Mouse (Mus musculus): ENCODE measurements around the gene Cdhr5. TPM values are rescaled to one million over a fixed set of nuclear protein-coding genes. Genes with fewer than 3 reads are reported as not detected.

Cdhr5 gene
- polyA plus RNA-seq (2015; fragmentation: Nextera tagmentation; extraction: Ambion mirVana) = 0.29 TPM in 1 of 2 replicates, not detected in the other

DNA sequence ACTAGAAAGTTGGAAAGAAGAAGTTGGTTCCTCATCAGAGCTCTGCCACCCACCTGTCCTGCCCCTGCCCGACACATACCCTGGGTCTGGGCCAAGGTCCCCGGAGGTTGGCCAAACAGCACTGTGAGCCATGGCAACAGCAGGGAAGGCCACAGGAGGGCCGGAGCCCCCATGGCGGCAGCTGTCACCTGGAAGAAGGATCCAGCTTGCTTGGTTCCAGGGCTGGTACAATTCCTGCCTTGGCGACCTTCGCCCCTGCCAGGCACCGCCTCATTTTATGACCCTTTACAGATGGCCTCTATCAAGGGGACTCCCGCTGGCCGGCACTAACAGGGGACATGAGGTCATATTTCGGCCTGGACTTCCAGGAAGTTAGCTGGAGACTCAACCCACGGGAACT lies at the start of gene Cdhr5:
Cdhr5 (minus strand) TSS at position 241 of the 400 bp plus-strand sequence.
- 70% methylated on average over 11 of the region's 11 CpGs for whole genome bisulfite sequencing

DNA sequence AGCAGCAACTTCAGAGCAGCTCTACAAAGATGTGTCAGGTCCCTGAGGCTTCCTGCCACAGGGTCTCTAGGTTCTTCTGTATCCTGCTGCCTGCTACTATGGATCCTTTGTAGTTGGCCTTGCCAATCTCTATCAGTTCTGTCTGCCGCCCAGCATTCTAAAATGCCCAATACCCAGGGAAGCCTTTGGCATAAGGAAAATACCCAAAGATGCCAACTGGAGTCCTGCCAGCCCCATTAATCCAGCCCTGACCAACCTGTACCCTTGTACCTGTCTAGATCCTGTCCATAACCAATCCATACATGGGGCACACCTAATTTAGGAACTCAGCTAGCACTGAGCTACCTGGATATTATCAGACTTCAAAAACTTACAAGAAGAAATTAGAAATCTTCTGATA lies 48.1 kb upstream of the Cdhr5 start:
- 65% methylated on average over 1 of the region's 1 CpGs for WGBS
- no peaks in the 10 kb centered on the region for H3K9me3 ChIP-seq (ENCODE audit: control insufficient read depth, low read length)
- H3K4me1 ChIP-seq (ENCODE audit: control insufficient read depth, insufficient read depth, low read depth, low read length) = peaks cover 24% of the 10 kb centered on the region
- ATAC-seq = no peak
- peaks cover 30% of the 10 kb centered on the region for H3K36me3 ChIP-seq (ENCODE audit: control insufficient read depth, insufficient read depth, low read length)
- no peak overlapping the region for H3K27ac ChIP-seq (ENCODE audit: low read depth, low read length)
- H3K4me2 ChIP-seq (ENCODE audit: low read length) = no peak overlapping the region
- no peak overlapping the region for H3K9ac ChIP-seq (ENCODE audit: low read depth, low read length)
- H3K27me3 ChIP-seq (replicated peaks; ENCODE audit: control insufficient read depth, insufficient read depth, low read length) = no peaks in the 10 kb centered on the region
- no peak overlapping the region for H3K4me3 ChIP-seq (ENCODE audit: low read length)

More for the DNA sequence above, at the start of gene Cdhr5:
- H3K9me3 ChIP-seq (ENCODE audit: control insufficient read depth, low read length) = no peaks in the 10 kb centered on the region
- 0 out of 2 replicates have a peak, but pooled peaks cover 3% of the 10 kb centered on the region for H3K27me3 ChIP-seq (replicated peaks; ENCODE audit: control insufficient read depth, insufficient read depth, low read length)
- H3K36me3 ChIP-seq (ENCODE audit: control insufficient read depth, insufficient read depth, low read length) = no peaks in the 10 kb centered on the region
- no peak within 1 kb of the TSS for H3K9ac ChIP-seq (ENCODE audit: low read depth, low read length)
- ATAC-seq = no peak
- H3K27ac ChIP-seq (ENCODE audit: low read depth, low read length) = no peak within 1 kb of the TSS
- no peak within 1 kb of the TSS for H3K4me2 ChIP-seq (ENCODE audit: low read length)
- H3K4me3 ChIP-seq (ENCODE audit: low read length) = no peak within 1 kb of the TSS
- H3K4me1 ChIP-seq (ENCODE audit: control insufficient read depth, insufficient read depth, low read depth, low read length) = peaks cover 6% of the 10 kb centered on the region

DNA sequence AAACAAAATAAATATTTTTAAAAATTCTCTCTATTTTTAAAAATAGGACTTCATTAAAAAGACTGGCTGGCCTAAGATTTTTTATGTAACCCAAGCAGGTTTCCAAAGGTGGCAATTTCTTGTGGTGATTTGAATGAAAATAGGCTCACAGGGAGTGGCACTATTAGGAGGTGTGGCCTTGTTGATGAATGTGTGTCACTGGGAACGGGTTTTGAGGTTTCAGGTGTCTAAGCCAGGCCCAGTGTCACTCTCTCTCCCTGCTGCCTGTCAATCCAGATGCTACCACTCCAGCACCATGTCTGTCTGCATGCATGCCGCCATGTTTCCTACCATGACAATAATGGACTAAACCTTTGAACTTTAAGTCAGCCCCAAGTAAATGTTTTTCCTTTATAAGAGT lies 42.9 kb upstream of the Cdhr5 start:
- H3K4me2 ChIP-seq (ENCODE audit: low read length) = no peak overlapping the region
- H3K9me3 ChIP-seq (ENCODE audit: control insufficient read depth, low read length) = no peaks in the 10 kb centered on the region
- H3K27ac ChIP-seq (ENCODE audit: low read depth, low read length) = no peak overlapping the region
- 75% methylated on average over 2 of the region's 2 CpGs for WGBS
- H3K4me1 ChIP-seq (ENCODE audit: control insufficient read depth, insufficient read depth, low read depth, low read length) = peaks cover 3% of the 10 kb centered on the region
- peaks cover 59% of the 10 kb centered on the region for H3K36me3 ChIP-seq (ENCODE audit: control insufficient read depth, insufficient read depth, low read length)
- H3K4me3 ChIP-seq (ENCODE audit: low read length) = no peak overlapping the region
- H3K9ac ChIP-seq (ENCODE audit: low read depth, low read length) = no peak overlapping the region
- no peak for ATAC-seq
- no peaks in the 10 kb centered on the region for H3K27me3 ChIP-seq (replicated peaks; ENCODE audit: control insufficient read depth, insufficient read depth, low read length)

DNA sequence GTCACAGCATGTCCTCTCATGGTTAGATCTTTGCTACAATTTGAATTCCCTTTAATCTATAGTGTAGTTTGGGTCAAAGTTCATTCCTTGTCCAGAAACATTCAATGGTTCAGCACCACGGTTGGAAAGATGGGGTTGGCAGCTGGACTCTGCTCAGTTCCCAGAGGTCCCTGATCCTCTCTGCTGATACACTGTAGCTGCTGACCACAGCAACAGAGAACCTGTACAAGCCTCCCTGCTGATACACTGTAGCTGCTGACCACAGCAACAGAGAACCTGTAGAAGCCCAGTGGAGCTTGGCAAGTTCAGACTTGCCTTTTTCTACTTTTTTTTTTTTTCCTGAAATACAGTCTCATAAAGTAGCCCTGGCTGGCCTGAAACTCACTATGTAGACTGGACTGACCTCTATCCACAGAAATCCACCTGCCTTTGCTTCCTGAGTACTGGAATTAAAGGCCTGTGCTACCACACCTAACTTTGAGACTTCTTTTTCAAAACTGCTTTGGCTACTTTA lies 41.1 kb upstream of the Cdhr5 start:
- no peak overlapping the region for H3K9ac ChIP-seq (ENCODE audit: low read depth, low read length)
- no peak overlapping the region for H3K4me3 ChIP-seq (ENCODE audit: low read length)
- H3K4me2 ChIP-seq (ENCODE audit: low read length) = no peak overlapping the region
- no peak overlapping the region for H3K27ac ChIP-seq (ENCODE audit: low read depth, low read length)
- WGBS = 88% methylated on average over 1 of the region's 1 CpGs
- H3K27me3 ChIP-seq (replicated peaks; ENCODE audit: control insufficient read depth, insufficient read depth, low read length) = no peaks in the 10 kb centered on the region
- H3K36me3 ChIP-seq (ENCODE audit: control insufficient read depth, insufficient read depth, low read length) = peaks cover 66% of the 10 kb centered on the region
- H3K4me1 ChIP-seq (ENCODE audit: control insufficient read depth, insufficient read depth, low read depth, low read length) = no peaks in the 10 kb centered on the region
- no peaks in the 10 kb centered on the region for H3K9me3 ChIP-seq (ENCODE audit: control insufficient read depth, low read length)
- ATAC-seq = no peak

DNA sequence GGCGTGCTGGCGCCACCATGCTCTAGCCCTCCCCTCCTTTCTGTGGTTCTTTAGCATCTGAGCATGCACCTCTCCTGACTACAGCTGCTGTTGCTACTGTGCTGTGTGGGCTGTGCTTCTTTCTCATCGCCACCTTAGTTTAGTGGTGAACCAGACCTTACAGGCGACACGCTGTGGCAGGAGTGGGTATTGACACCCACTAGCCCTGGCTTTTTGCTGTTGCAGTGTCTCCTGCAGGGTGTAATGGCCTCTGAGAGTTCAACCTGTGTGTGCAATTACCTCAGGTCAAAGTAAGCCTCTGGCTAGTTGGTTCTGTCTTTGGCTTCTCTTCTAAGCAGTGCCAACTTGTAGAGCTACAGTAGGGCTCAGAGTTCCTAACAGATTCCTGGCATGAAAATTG lies 39.4 kb upstream of the Cdhr5 start:
- no peak overlapping the region for H3K9ac ChIP-seq (ENCODE audit: low read depth, low read length)
- WGBS = 80% methylated on average over 5 of the region's 5 CpGs
- H3K27me3 ChIP-seq (replicated peaks; ENCODE audit: control insufficient read depth, insufficient read depth, low read length) = no peaks in the 10 kb centered on the region
- H3K4me3 ChIP-seq (ENCODE audit: low read length) = no peak overlapping the region
- no peak for ATAC-seq
- H3K36me3 ChIP-seq (ENCODE audit: control insufficient read depth, insufficient read depth, low read length) = peaks cover 58% of the 10 kb centered on the region
- no peak overlapping the region for H3K4me2 ChIP-seq (ENCODE audit: low read length)
- H3K27ac ChIP-seq (ENCODE audit: low read depth, low read length) = no peak overlapping the region
- H3K9me3 ChIP-seq (ENCODE audit: control insufficient read depth, low read length) = no peaks in the 10 kb centered on the region
- H3K4me1 ChIP-seq (ENCODE audit: control insufficient read depth, insufficient read depth, low read depth, low read length) = no peaks in the 10 kb centered on the region

DNA sequence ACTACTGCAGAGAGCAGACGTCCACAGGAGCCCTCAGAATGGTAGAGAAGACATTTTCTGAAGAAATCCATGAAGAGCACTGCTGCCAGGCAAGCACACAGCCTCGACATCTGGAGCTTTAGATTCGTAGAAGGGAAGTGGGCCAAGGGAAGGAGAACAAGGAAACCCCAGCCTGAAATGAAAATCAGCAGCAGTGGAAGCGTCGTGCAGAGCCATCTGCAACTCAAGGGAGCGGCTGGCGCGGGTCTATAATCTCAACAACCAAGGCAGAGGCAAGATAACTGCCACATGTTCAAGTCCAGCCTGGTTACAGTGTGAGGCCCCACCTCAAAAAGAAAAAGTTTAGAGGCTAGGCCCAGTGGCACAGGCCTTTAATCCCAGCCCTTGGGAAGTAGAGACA lies 38.5 kb upstream of the Cdhr5 start:
- H3K4me3 ChIP-seq (ENCODE audit: low read length) = no peak overlapping the region
- no peak overlapping the region for H3K27ac ChIP-seq (ENCODE audit: low read depth, low read length)
- H3K27me3 ChIP-seq (replicated peaks; ENCODE audit: control insufficient read depth, insufficient read depth, low read length) = no peaks in the 10 kb centered on the region
- peaks cover 60% of the 10 kb centered on the region for H3K36me3 ChIP-seq (ENCODE audit: control insufficient read depth, insufficient read depth, low read length)
- H3K4me2 ChIP-seq (ENCODE audit: low read length) = no peak overlapping the region
- H3K9ac ChIP-seq (ENCODE audit: low read depth, low read length) = no peak overlapping the region
- no peak for ATAC-seq
- 89% methylated on average over 8 of the region's 8 CpGs for WGBS
- H3K9me3 ChIP-seq (ENCODE audit: control insufficient read depth, low read length) = no peaks in the 10 kb centered on the region
- no peaks in the 10 kb centered on the region for H3K4me1 ChIP-seq (ENCODE audit: control insufficient read depth, insufficient read depth, low read depth, low read length)

DNA sequence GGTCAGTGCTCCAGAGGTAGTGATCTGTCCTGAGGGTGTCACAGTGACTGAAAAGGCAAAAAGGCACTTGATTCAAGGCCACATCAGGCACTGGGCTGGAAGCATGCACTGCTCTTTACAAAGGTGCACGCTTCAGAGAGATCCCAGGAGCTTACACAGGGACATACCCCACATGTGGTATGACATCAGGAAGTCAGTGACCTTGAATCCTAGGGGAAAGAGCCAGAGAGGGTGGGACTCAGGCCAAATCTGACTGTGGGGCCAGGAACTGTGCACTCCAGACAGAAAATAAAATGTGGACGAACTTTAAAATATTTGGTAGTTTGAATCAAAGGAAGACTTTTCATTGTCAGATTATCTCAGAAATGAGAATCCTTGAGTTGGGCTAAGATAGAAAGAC lies 37.8 kb upstream of the Cdhr5 start:
- Histone ChIP-seq H3K4me1 (ENCODE audit: control insufficient read depth, insufficient read depth, low read depth, low read length) (no peaks in the 10 kb centered on the region), H3K4me3 (ENCODE audit: low read length) (no peak overlapping the region), H3K27me3 (replicated peaks; ENCODE audit: control insufficient read depth, insufficient read depth, low read length) (no peaks in the 10 kb centered on the region), H3K27ac (ENCODE audit: low read depth, low read length) (no peak overlapping the region), H3K4me2 (ENCODE audit: low read length) (no peak overlapping the region), H3K36me3 (ENCODE audit: control insufficient read depth, insufficient read depth, low read length) (peaks cover 63% of the 10 kb centered on the region), H3K9ac (ENCODE audit: low read depth, low read length) (no peak overlapping the region), H3K9me3 (ENCODE audit: control insufficient read depth, low read length) (no peaks in the 10 kb centered on the region)
- ATAC-seq = no peak
- 90% methylated on average over 2 of the region's 2 CpGs for WGBS

DNA sequence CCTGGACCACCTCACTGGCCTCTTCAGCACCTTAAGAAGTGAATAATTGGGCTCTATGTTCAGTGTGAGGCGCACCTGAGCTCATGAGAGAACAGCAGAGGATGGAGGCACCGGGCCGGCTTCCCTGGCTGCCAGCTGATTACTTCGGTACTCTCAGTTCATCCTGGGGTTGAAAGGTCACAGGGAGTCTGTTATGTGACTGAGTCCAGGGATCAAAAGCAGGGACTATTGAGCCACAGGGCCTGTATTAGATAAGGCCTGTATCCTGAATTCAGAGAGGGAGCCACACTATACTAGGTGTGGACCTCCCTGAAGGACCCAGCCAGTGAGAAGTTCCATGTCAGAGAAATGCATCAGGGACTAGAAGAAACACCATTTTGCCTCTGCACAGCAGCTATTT lies 28.0 kb upstream of the Cdhr5 start:
- ATAC-seq = no peak
- H3K27ac ChIP-seq (ENCODE audit: low read depth, low read length) = no peak overlapping the region
- no peaks in the 10 kb centered on the region for H3K4me1 ChIP-seq (ENCODE audit: control insufficient read depth, insufficient read depth, low read depth, low read length)
- H3K4me2 ChIP-seq (ENCODE audit: low read length) = no peak overlapping the region
- H3K27me3 ChIP-seq (replicated peaks; ENCODE audit: control insufficient read depth, insufficient read depth, low read length) = no peaks in the 10 kb centered on the region
- H3K4me3 ChIP-seq (ENCODE audit: low read length) = no peak overlapping the region
- no peaks in the 10 kb centered on the region for H3K9me3 ChIP-seq (ENCODE audit: control insufficient read depth, low read length)
- peaks cover 53% of the 10 kb centered on the region for H3K36me3 ChIP-seq (ENCODE audit: control insufficient read depth, insufficient read depth, low read length)
- H3K9ac ChIP-seq (ENCODE audit: low read depth, low read length) = no peak overlapping the region
- WGBS = 92% methylated on average over 4 of the region's 4 CpGs

DNA sequence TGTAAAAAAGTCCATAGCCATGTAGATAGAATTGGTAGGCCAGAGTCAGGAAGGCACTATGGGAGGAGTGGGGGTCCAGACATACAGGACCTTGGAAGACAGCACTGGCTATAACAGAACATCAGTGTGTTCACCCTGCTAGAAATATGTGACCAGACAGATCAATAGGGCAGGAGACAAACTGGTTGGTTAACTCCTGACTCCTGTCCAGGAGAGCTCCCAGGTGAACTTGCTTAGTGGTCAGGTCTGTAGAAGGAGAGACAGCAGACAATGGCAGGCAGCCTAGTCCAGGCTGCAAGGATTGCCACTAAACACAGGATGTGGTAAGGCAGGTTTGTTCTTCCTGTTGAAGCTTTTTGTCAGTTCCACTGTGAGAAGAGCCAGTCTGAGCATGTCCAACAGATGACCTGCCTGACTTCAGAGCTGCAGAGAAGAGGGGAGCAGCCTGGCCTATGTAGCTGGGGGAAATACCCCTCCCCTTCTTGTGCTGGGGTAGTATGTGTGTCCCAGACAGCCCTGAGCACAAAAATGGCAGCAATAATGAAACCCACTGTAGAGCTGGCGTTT lies 26.2 kb upstream of the Cdhr5 start:
- H3K4me2 ChIP-seq (ENCODE audit: low read length) = no peak overlapping the region
- no peak overlapping the region for H3K9ac ChIP-seq (ENCODE audit: low read depth, low read length)
- peaks cover 51% of the 10 kb centered on the region for H3K36me3 ChIP-seq (ENCODE audit: control insufficient read depth, insufficient read depth, low read length)
- H3K27ac ChIP-seq (ENCODE audit: low read depth, low read length) = no peak overlapping the region
- no peaks in the 10 kb centered on the region for H3K9me3 ChIP-seq (ENCODE audit: control insufficient read depth, low read length)
- H3K4me3 ChIP-seq (ENCODE audit: low read length) = no peak overlapping the region
- H3K27me3 ChIP-seq (replicated peaks; ENCODE audit: control insufficient read depth, insufficient read depth, low read length) = no peaks in the 10 kb centered on the region
- 88% methylated on average over 1 of the region's 1 CpGs for WGBS
- ATAC-seq = no peak
- H3K4me1 ChIP-seq (ENCODE audit: control insufficient read depth, insufficient read depth, low read depth, low read length) = no peaks in the 10 kb centered on the region

All from hindbrain, embryonic 16.5 days (tissue).